Mouse (Mus musculus) lung, postnatal 25 days (tissue): Measurements from ENCODE around the gene Fam120b.

ENCODE experiments used
- DNase-seq: peaks from one replicate; pipeline ENCODE4 v3.0.0; 2022; ENCODE audit warnings: low spot score

The Fam120b gene

GRCm38 (mm10) chr17:15395997-15396675 lies at the start of gene Fam120b:
TSS of gene Fam120b (plus strand) at chr17:15396202.
- DNase-seq: peak; percentile 97

DNA sequence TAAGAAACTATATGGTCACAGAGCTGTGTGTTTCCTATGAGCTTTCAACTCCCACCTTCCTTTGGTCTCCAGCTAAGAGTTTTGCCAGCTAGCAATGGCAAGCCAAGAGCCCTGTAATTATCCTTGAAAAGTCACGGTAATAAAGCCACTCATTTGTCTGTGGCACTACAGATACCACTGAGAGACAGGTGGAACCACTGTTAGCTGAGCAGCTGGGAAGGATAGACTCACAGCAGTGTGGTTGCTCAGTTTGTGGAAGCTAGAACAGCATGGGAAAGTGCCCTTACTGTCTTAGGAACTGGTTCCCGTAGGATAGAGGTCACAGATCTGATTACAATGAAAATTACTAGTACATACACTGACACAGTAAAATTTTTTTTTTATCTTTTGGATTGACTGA lies 45.9 kb upstream of the Fam120b start:
- DNase-seq: no peak

DNA sequence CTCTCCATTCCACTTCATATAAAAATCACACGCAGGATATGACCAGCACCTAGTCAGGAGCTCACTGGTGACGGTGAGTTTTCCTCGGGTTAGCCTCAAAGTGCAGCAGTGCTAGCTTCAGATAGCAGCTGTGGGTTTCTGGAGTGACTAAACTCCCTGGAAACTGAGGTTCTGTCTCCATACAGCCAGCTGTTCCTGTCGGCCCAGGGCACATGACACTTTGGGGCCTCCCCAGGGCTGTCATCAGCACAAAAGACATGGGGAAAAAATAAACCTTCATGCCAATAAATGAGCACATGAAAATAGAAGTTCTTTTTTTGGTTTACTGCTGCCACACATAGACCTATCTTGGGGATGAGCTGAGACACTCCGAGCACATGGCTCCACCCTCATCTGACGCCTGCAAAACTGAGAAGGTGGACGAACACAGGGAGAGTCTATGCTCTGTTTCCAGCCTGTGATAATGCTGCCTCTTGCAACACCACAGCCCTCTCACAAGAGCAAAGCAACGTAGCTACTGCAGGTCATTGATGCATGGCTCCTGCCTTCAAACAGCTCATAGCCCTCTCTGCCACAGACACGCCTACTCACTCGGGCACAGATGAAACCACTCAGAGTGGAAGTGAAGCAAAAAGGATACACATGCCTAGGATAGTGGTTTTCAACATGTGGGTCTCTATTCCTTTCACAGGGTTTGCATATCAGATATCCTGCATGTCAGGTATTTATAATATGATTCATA lies 43.0 kb upstream of the Fam120b start:
- DNase-seq: no peak

GRCm38 (mm10) chr17:15354006-15354405 lies 42.0 kb upstream of the Fam120b start:
- no peak for DNase-seq

DNA sequence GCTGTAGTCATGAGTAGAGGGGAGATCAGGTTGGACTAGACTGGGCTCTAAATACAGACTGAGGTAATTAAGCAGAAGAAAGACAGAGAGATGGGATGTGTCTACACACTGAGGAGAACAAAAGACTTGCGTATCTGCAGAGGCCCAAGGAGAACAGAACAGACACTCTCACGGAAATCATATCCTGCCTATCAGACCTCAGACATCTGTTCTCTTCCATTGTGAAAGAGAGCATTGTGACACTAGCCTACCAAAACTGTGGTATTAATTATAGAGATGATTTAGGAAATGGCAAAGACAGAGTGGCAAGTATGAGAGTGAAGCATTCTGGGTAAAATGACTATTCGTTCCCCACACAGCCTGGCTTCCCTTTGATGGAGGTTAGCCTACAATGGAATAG lies 40.9 kb upstream of the Fam120b start:
- no peak for DNase-seq

GRCm38 (mm10) chr17:15356526-15356925 lies 39.5 kb upstream of the Fam120b start:
- no peak for DNase-seq

- DNase-seq: no peak
Observed at GRCm38 (mm10) chr17:15357071-15357470, 38.9 kb upstream of the Fam120b start.

GRCm38 (mm10) chr17:15363656-15364055 lies 32.3 kb upstream of the Fam120b start:
- no peak for DNase-seq

DNA sequence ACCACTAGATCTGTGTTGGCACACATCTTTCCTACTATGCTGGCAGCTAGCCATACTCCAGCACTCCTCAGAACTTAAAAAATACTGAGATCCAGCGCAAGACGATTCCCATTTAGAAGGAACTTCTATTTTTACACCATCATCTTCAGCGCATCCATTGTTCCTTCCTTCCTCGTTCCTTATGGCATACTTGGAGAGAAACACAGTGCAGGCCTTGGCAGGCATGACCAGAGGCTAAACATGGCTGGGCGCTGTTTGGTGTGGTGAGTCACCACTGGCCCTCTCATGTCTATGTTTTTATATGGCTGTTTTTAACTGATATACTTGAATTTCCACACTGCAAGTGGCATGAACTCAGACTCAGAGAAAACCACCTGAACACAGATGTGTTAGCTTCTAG lies 30.4 kb upstream of the Fam120b start:
- no peak for DNase-seq

GRCm38 (mm10) chr17:15370401-15370800 lies 25.6 kb upstream of the Fam120b start:
- no peak for DNase-seq

DNA sequence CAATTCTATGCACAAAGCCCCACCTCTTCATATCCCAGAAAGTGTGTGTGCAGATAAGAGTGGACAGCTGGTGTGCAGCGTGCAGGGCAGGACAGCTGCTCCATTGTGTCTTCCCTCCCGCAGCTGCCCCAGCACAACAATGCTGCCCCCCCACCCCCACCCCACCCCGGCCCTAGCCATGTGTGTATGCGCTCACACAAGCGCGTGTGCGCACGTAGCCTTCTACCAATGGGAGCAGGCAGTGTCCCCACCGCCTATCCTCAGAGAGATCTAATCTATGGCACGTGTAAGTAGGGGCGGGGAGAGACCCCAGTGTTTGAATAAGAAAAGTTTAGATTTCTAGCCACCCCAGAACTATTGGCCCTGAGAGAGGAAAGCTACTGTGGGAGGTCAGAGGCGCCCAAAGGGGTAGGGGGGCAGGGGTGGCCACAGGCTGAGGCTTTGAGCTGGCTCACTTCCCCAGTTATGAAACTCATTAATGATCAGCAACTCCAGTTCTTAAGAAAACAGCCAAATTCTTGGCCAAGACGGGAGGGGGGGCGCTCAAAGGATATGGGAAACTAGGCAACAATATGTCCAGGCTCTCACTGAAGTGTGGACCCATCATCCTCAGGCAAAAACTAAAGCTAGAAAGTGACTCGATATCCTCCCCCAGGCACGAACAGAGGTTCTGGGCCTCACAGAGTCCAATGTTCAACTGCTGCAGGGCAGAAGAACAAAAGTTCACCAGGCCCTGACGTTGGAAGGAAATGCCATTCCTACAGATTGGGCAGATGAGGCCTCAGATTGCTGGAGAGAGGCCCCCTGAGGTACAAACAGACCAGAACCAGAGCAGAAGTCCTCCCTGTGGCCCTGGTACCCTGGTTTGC lies 23.8 kb upstream of the Fam120b start:
- no peak for DNase-seq

GRCm38 (mm10) chr17:15372931-15373652 lies 22.9 kb upstream of the Fam120b start:
- DNase-seq: peak; percentile 44

DNA sequence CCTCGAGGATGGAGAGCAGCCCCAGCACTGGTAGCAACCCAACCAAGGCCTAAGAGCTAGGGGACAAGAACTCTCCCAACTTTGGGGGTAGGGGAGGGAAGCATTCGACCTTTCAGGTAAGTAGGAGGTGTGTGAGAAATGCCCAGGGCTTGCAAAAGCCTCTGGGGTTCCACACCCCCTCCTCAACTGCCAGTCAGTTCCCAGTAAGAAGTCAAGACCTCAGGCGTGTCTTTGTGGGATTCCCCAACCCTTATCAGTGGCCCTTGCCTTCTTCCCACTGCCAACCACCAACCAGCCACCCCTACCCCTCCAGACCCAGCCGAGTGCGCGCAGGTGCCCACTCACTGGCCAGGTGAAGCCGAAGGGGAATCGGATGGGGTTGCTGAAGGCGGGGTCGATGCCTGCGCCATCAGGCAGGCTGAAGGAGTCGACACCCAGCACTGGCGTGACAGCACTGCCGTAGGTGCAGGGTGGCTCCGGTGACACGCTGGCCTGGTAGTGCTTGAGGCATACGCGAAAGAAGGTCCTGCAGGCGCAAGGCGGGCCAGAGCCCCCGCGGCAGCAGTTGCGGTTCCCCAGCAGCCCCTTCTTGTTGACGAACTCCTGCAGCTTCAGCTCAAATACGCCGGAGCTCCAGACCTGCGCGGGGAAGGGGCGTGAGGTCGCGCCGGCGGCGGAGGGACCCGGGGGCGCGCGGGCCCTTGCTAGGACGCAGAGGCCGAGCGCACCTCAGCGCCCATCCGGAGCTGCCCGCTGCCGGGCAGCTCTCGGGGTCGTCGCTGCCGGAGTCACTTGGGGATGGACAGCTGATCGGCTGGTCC lies 21.5 kb upstream of the Fam120b start:
- no peak for DNase-seq

DNA sequence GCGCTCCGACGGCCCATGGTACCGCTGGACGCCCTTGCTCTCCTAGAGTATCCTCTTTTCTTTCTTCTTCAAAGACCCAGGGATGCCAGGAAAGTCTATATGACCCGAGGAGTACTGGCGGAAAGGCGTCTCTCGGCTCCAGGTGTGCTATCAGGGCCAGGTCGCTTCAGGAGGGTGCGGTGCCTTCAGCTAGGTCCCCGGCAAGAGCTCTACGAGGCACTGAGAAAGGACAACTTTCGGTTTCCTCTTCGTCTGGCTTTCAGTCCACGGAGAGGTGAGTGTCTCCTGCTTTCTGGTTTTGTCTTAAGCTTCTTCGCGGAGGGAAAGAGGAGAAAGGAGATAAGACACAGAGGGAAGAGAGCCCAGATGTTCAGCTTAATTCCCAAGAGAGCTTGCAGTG lies 20.8 kb upstream of the Fam120b start:
- DNase-seq: no peak

GRCm38 (mm10) chr17:15375701-15376493 lies 20.1 kb upstream of the Fam120b start:
- DNase-seq: peak; percentile 73

- no peak for DNase-seq
Observed at GRCm38 (mm10) chr17:15376494-15377181, 19.4 kb upstream of the Fam120b start, which contains the start of gene Dll1. TSS of gene Dll1 (minus strand) at chr17:15376872.

DNA sequence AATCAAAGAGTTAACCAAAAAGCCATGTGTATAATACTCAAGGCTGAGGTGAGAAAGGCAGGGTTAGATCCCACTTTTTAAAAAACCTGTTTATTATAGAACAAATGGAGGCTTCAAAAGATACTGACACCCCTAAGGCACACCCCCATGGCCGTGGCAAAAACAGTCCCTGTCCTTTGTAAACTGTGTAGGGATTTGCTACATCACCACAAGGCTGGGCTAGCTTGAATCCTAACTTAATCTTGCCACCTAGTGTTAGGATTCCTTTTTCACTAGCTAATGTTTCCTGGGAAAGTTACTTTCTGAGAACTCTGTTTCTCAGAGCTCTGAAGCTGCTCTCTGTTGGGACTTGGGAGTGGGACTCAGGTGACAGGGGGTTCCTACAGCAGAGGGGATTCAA lies 18.1 kb upstream of the Fam120b start:
- DNase-seq: peak; percentile 64

GRCm38 (mm10) chr17:15378413-15379109 lies 17.4 kb upstream of the Fam120b start:
- DNase-seq: no peak
